Mouse (Mus musculus) kidney, adult 2 months (tissue): ENCODE results near the gene Lbh. TPM values are rescaled to one million over a fixed set of nuclear protein-coding genes. Genes with fewer than 3 reads are reported as not detected.

ENCODE experiments used
- DNase-seq: peaks from one replicate; pipeline ENCODE4 v3.0.0; 2021
- H3K27ac ChIP-seq: fragments of 200-500 bp; 2 replicates; pipeline ENCODE4 v1.5.1; 2012; ENCODE audit warnings: low read depth, low read length, control low read depth, inconsistent platforms; ENCODE audit not compliant: insufficient read depth
- H3K27me3 ChIP-seq: fragments of 200-500 bp; replicated peaks from 2 replicates; pipeline ENCODE4 v1.6.1; 2012; ENCODE audit warnings: mild to moderate bottlenecking, moderate library complexity, low read length, inconsistent platforms; ENCODE audit not compliant: control insufficient read depth, insufficient read depth
- H3K36me3 ChIP-seq: fragments of 200-500 bp; 2 replicates; pipeline ENCODE4 v1.6.1; 2012; ENCODE audit warnings: mild to moderate bottlenecking, moderate library complexity, low read length, inconsistent platforms; ENCODE audit not compliant: control insufficient read depth, insufficient read depth
- H3K4me1 ChIP-seq: fragments of 200-500 bp; 2 replicates; pipeline ENCODE4 v1.6.1; 2011; ENCODE audit warnings: low read length; ENCODE audit not compliant: control insufficient read depth, insufficient read depth
- H3K4me3 ChIP-seq: fragments of 200-500 bp; 2 replicates; pipeline ENCODE4 v1.5.1; 2011; ENCODE audit warnings: mild to moderate bottlenecking, low read depth, low read length, control low read depth; ENCODE audit not compliant: insufficient read depth
- CTCF ChIP-seq: fragments of 200-500 bp; conservative IDR thresholded peaks from 2 replicates; pipeline ENCODE4 v1.5.1; 2011; ENCODE audit warnings: low read depth, mild to moderate bottlenecking, control low read depth, low read length, moderate library complexity, mixed read lengths; ENCODE audit not compliant: insufficient read depth, insufficient read length
- POLR2A ChIP-seq: fragments of 200-500 bp; IDR thresholded peaks from one replicate; pipeline ENCODE4 v1.6.1; 2011; ENCODE audit warnings: low read depth, low read length, control low read depth
- WGBS: fragments of 180-500 bp; shearing (Covaris S2); methylation state at CpG from one replicate; pipeline ENCODE4 v1.1.7; 2018; 5-methylcytosine and 5-hydroxymethylcytosine counted together
- polyA plus RNA-seq: library from polyadenylated mRNA; depleted of rRNA; stranded (reverse); fragments of >200 nt; gene quantifications from 2 replicates; pipeline ENCODE4 v1.2.3, GENCODE M21; 2012

Gene Lbh
- polyA plus RNA-seq, 1 experiment: 66.4 TPM

GRCm38 (mm10) chr17:72903921-72904421 is 14.1 kb upstream of the Lbh start:
- no peak for DNase-seq
- Histone ChIP-seq H3K4me3 (no peak overlapping the region), H3K27ac (no peak overlapping the region), H3K27me3 (no peaks in the 10 kb centered on the region), H3K36me3 (no peaks in the 10 kb centered on the region), H3K4me1 (no peaks in the 10 kb centered on the region)
- TF ChIP-seq CTCF: no peak
- no peak for TF ChIP-seq POLR2A
- 56% methylated on average over 9 of the region's 9 CpGs for WGBS

DNA sequence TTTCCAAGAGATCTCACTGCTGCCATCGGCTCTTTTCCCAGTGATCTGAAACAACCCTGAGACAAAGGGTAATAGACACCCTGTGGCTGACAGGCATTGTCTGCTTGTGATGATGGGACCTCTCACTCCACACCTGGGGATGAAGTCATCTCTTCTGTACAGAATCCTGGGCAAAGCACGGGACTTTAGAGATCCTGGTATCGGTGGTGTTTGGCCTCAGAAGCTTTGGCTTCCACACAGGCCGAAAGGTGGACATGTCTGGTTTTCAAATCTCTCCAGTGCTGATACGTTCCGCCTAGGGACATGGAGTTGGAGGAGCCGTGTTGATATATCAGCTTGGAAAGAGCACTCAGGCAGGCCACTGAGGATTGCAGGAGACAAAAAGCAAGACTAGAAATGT is 13.2 kb upstream of the Lbh start:
- no peaks in the 10 kb centered on the region for H3K27me3 ChIP-seq
- TF ChIP-seq POLR2A: no peak
- TF ChIP-seq CTCF: no peak
- no peaks in the 10 kb centered on the region for H3K4me1 ChIP-seq
- H3K27ac ChIP-seq: no peak overlapping the region
- no peaks in the 10 kb centered on the region for H3K36me3 ChIP-seq
- 90% methylated on average over 7 of the region's 7 CpGs for WGBS
- H3K4me3 ChIP-seq: no peak overlapping the region
- DNase-seq: no peak

- WGBS: 84% methylated on average over 10 of the region's 10 CpGs
- Histone ChIP-seq H3K4me3 (no peak overlapping the region), H3K27me3 (no peaks in the 10 kb centered on the region), H3K4me1 (no peaks in the 10 kb centered on the region), H3K36me3 (no peaks in the 10 kb centered on the region), H3K27ac (no peak overlapping the region)
- no peak for DNase-seq
- TF ChIP-seq POLR2A (no peak), CTCF (no peak)
Observed at GRCm38 (mm10) chr17:72906231-72906896, 11.7 kb upstream of the Lbh start.

- Histone ChIP-seq H3K27me3 (no peaks in the 10 kb centered on the region), H3K27ac (no peak overlapping the region), H3K4me3 (no peak overlapping the region), H3K36me3 (no peaks in the 10 kb centered on the region), H3K4me1 (no peaks in the 10 kb centered on the region)
- no peak for TF ChIP-seq POLR2A
- no peak for TF ChIP-seq CTCF
- 82% methylated on average over 9 of the region's 9 CpGs for WGBS
- DNase-seq: no peak
Observed at GRCm38 (mm10) chr17:72907211-72907610, 10.9 kb upstream of the Lbh start.

DNA sequence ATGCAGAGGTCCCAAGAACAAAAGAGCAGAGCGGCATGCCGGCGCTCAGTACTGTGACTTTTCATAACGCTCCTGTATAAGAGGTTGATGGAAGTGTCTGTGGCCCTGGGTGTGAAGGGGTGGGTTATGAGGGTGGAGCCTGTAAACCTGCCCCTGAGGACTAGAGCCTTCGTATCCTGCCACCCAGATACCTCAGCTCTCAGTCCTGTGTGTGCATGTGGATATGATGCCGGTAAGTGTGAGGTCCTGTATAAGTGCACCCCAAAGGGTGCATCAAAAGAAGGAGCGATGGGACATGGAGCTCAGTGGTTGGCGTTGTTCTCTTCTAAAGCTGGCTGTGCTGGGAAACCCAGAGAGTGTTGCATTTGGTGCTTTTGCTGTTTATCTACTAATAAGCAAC is 10.3 kb upstream of the Lbh start:
- no peak for TF ChIP-seq POLR2A
- TF ChIP-seq CTCF: no peak
- DNase-seq: no peak
- Histone ChIP-seq H3K36me3 (no peaks in the 10 kb centered on the region), H3K27me3 (no peaks in the 10 kb centered on the region), H3K4me3 (no peak overlapping the region), H3K4me1 (no peaks in the 10 kb centered on the region), H3K27ac (no peak overlapping the region)
- 89% methylated on average over 8 of the region's 8 CpGs for WGBS

DNA sequence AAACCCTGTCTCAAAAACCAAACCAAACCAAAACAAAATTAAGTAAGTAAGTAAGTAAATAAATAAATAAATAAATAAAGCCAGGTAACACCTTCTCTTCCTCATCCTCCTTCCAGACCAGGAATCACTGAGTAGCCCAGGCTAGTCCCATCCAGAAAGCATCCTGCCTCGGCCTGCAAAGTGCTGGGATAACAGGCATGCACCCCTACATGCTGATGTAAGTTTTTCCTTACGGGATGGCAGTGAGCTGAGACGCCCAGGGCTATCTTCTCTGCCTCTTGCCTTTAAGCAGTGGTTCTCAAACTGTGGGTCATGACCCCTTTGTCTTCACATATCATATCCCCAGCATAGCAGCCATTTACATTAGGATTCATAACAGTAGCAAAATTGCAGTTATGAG is 9.5 kb upstream of the Lbh start:
- Histone ChIP-seq H3K4me3 (no peak overlapping the region), H3K4me1 (no peaks in the 10 kb centered on the region), H3K36me3 (no peaks in the 10 kb centered on the region), H3K27me3 (no peaks in the 10 kb centered on the region), H3K27ac (no peak overlapping the region)
- TF ChIP-seq POLR2A: no peak
- TF ChIP-seq CTCF: no peak
- WGBS: 95% methylated on average over 3 of the region's 3 CpGs
- DNase-seq: no peak

DNA sequence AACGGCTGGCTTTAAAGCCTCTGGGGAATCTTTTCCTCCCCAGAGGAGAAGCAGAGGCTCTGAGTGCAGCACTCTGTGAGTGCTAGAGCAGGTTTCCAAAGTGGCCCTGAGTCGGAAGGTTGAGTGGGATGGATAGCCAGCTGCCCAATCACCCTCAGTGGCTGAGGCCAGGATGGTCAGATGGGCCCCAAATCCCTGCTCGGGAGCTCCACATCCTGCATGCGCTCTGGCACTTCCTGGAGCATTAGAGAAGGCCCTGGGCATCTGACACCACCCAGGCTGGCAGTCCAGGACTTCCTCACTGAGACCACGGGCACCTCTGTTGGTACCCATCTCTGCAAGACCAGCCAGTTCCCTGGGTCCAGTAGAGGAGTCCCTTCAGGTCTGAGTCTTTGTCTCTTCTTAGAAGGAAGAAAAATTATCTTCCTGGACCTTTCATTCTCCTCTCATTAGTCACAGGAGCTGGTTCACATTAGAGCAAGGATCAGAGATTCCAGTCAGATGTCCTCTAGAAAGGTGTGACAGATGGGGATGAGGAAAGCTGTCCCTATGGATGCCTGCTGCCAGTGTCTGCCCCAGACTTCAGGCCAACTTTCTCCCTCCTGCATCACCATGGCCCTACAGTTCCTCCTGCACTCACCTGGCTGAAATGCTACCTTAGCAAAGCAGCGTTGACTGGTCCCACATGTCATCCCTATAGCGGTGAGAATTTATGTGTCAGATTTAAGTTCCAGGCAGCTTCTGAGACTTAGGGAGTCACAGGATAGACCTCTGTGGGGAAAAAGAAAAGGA is 8.8 kb upstream of the Lbh start:
- WGBS: 79% methylated on average over 7 of the region's 7 CpGs

More for the DNA sequence above, 8.8 kb upstream of the Lbh start:
- H3K4me3 ChIP-seq: no peak overlapping the region
- H3K36me3 ChIP-seq: no peaks in the 10 kb centered on the region
- H3K27me3 ChIP-seq: no peaks in the 10 kb centered on the region
- H3K4me1 ChIP-seq: no peaks in the 10 kb centered on the region
- DNase-seq: no peak
- no peak overlapping the region for H3K27ac ChIP-seq
- TF ChIP-seq CTCF: no peak
- TF ChIP-seq POLR2A: no peak
